Mouse (Mus musculus): ENCODE results near the gene Lrig2.

The Lrig2 gene

DNA sequence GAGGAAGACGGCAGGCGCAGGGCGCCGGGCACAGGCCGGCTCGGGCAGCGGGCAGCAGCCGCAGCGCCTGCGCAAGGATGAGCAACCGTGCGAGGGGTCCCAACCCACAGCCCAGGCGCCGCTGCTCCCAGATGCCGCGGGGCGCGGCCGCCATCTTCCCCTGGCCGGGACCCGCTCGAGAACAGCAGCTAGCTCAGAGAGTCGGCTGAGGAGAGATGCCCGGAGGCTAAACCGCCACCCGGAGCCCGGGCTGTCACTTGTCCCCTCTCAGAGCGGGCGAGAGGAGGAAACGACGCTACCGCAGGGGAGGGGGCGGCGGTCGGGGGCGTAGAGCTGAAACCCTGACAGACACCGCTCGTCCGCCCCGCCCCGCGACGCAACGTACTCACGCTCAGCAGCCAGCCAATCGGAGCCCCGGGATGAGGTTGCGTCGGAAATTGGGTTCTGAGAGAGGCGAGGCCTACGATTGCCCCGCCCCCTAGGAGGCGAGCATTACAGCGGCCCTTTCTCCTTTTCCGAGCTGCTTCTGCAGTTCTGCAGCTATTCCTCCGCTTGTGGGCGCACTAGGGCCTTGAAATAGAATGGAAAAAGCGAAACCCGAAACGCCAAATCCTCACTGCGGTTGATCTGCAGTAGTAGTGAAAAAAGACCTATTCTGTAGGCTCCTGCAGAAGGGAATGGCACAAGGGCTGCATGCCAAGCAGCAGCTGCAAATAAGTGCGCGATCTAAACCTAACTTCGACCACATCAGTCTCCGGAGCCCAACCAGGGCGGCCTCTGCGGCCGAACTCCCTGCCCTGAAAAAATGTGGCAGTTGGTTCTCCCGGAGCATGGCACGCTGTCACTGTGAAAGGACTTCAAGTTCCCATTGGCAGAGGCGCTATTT, at the start of gene Lrig2:
Gene Lrig2 (minus strand): TSS at position 381 of the 886 bp plus-strand sequence.
- in situ Hi-C loops (cut with MboI, MseI): no loop called here

DNA sequence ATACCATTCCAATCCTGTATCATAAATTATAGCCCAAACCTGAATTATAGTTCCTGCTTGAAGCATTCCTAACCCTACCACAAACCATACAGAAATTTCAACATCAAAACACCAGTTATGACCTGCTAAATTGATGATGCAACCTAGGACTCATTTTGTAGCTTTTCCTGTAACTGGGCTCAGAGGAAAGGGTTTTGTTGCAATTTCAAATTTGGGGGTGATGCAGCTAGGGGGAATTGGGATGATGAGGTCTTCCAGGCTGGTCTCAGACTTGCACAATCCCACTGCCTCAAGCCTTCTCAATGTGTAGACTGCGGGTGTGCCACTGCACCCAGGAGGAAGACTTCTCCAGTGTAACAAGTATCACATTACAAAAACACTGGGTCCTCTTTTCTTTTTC, 44.9 kb upstream of the Lrig2 start:
- in situ Hi-C loops (cut with MboI, MseI): no loop called here

DNA sequence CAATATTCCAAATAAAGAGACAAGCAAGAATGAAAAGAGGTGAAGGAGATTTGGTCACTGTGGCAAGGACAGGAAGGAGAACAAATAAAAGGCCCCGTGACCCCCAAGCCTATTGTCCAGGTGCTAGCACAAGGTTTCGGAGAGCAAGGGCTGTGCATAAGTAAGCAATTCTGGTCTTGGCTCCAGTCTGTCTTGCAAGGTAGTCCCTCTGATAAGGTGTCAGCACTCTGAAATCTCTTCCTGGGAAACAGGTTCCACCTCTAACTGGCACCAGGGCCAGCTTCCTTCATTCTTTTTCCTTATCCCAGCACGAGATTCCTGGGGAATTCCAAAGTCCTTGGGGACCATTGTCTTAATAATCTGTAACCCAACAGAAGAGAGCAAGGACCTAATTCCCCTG, 38.9 kb upstream of the Lrig2 start:
- in situ Hi-C loops (cut with MboI, MseI): no loop called here

DNA sequence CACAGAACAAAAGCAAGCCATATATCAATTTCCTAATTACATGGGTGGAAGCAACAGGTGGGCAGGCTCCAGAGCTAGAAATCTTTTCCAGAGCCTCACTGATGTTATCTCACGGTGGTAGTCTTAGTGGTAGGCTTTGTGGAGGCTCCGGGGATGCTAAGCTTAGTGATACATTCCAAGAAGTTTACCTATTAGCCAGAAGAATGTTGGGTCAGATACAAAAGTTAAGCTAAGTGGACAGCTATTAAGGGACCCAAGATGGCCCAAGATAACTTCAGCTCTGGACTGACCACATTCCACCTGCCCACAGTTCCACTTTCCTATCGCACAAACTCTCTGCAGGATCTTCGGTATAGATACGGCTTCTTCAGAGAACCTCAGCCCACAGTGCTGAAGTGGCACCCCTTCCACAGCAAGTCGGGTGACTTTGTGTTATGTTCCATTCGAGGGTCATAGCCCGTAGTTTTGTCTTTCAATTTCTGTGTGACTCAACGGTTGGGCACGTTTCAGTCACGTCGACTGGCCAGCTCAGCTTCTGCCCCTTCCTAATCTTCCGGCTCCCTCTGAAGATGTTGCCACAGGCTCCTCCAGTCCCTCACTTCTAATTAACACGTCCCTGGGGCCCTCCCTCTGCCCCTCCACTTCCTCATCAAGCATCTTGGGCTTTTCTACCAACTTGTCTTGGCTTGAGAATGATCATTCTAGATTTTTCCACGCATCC, 36.8 kb upstream of the Lrig2 start:
- in situ Hi-C loops (cut with MboI, MseI): no loop called here

DNA sequence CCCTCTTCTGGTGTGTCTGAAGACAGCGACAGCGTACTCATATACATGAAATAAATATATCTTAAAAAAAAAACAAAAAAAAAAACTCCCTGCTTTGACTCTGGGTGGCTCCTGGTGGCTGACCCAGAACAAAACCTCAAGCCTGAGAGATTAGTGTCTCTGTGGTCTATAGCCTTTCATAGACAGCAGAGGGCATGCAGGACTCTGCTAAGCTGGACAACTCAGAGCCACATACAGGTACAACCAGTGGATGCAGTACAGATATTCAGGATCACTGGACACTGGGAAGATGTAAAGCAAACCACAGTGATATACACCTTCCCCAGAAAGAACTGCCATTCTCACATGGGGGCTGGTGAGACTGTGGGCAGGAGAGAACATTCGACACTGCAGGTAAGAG, 32.1 kb upstream of the Lrig2 start:
- in situ Hi-C loops (cut with MboI, MseI): no loop called here

DNA sequence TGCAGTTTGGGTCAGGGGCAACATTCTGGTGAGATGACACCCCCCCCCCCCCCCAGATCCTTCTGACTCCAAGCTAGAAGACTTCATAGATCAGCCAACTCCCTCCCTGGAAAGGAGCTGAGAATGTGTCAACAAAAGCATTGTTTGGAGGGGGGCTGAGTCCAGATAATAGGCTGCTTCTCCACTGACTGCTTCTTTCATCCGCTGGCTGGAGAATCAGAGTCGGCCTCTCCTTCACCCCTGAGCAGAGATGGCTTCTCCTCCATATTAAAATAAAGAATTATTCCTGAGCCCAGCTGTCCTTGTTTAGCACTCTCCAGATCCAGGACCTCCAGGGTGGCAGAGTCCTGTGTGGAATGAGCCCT, 30.3 kb upstream of the Lrig2 start:
- in situ Hi-C loops (cut with MboI, MseI): no loop called here

DNA sequence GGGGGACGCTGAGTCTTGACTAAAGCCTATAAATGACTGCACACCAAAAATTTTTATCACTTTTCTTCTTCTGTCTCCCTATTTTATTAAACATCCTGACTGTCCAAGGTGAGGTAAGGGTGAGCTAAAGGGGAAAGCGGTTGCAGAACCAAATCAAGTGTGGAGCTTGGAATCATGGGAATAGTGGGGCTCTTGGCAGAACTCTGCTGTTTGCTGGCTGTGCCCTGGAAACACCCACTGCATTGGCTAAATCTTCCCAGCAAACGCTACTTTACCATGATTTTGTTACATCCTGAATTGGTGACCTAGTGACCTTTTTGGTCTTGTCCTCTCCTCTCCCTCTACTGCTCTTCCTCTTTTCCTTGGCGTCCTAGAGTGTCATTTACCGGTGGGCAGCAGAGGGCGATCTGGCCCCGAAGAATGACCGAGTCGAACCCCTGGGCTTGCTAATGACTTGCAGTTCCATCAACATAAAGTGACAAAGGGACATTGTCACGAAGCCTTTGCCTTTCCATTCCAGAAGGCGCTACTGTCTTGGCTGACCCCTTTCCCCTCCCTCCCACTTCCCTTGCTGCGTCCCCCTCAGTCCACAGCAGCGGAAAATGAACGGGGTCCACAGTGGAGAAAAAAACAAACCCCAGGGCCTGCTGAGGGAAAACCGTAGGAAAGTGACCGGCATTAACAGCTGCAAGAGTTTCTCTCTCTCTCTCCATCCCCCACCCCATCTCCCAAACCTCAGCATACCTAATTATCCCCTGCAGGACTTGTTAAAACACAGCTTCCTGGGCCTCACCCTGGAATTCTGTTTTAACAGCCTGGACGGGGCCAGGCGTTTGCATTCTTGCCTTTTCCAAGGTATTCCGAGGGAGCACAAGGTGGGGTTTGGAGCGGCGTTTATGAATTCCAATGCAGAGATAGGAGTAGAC, 29.7 kb upstream of the Lrig2 start:
- in situ Hi-C loops (cut with MboI, MseI): no loop called here

DNA sequence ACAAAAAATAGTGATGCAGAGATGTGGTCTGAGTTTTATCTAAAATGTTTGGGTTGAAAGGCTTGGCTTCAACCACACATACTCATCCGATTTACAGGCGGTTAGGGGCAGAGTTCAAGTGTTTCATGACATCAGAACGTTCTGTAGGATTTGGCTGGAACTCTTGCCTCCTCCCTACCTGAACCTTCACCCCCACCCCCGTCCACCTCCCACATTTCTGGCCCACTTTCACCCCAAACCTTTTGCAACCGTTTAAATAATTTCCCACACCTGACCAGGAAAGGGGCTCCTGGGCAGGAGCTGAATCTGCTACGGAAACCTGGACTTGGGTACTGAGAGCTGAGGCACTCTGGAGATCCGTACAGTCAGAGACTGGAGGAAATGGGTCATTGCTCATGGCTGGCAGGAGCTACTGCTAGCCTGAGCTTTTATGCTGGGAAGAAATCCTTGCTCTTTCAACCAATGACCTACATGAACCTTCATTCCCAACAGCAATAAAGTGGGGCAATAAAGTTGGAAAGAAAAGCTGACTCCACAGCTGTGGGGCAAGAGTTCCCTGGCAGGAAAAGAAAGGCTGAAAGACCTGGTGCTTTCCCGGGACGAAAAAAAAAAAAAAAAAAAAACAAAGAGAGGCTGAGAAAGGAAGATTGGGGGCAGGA, 28.9 kb upstream of the Lrig2 start:
- in situ Hi-C loops (cut with MboI, MseI): no loop called here

DNA sequence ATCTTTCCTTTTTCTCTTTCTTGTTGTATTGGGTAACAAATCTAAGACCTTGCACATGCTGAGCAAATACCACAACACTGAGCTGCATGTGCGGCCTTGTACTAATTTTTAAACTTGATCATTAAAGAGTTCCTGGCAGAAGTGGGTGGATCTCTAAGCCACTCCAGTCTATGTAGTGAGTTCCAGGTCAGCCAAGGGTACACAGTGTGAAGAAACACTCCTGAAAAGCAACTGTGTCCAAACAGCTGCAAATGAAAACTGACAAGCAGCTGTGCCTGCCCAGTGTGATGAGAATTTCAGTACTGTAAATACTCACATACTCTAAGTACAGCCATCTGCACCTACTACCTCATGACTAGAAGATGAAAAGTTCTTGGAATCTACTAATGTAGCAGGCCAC, 21.5 kb upstream of the Lrig2 start:
- in situ Hi-C loops (cut with MboI, MseI): no loop called here

DNA sequence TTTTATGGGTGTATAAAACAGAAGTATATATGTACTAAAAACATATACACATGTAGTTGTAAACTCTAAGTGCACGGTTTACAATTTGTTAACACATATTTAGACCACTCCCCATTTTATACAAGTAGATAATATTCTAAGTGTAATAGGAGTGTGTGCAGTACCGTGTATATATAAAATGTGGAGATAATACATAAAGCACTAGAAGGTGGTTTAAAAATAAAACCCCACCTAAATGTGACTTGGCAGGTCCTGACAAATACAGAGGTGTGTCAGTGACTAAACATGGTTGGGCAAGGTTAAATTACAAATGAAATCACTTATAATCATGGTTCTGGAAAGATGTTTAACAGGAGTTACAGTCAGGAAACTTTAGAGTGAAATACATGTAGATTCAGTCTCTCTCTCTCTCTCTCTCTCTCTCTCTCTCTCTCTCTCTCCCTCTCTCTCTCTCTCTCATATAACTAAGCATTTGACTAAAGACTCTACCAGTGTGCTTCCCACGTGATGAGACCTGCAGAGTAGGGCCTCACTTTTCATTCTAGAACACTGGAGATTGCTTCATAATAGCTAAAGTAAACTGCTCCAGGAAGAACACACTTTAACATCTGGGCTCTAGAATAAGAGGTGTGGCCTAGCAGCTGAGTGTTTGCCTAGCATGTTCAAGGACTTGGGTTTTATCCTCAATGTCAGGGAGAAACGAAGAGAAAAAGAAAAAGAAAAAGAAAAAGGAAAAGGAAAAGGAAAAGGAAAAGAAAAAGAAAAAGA, 14.6 kb upstream of the Lrig2 start:
- in situ Hi-C loops (cut with MboI, MseI): no loop called here

DNA sequence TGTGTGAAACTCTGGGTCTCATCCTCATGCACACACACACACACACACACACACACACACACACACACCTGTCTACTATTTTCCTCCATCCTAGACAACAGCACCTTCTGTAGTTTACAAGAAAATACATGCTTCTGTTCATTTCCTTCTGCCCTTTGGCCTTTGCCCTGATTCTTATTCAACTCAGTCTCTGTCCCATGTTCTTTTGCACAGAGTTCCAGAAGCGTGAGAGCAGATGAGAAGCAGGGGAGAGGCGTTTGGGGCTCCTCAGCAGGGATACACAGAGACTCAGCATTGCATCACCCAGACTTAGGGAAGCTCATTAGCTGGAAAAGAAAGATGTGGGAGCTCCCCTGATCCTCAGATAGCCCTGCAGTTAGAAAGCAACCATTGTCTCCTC, 13.8 kb upstream of the Lrig2 start:
- in situ Hi-C loops (cut with MboI, MseI): no loop called here

DNA sequence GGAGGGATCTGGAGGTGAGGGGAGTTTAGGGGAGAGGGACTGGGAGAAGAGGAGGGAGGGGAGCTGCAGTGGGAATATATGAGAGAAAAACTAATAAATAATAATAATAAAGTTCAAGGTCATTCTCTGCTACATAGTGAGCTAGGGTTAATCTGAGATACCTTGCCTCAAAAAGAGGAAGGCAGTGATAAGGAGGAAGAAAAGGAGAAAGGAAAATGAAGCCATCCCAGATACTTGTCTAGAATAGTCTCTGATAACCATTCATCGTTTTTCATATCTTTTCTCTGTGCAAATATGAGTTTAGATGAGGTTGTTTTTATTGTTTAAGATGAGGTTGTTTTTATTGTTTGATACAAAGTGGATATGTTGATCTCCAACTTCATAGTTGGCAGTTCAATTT, 13.3 kb upstream of the Lrig2 start:
- in situ Hi-C loops (cut with MboI, MseI): no loop called here

DNA sequence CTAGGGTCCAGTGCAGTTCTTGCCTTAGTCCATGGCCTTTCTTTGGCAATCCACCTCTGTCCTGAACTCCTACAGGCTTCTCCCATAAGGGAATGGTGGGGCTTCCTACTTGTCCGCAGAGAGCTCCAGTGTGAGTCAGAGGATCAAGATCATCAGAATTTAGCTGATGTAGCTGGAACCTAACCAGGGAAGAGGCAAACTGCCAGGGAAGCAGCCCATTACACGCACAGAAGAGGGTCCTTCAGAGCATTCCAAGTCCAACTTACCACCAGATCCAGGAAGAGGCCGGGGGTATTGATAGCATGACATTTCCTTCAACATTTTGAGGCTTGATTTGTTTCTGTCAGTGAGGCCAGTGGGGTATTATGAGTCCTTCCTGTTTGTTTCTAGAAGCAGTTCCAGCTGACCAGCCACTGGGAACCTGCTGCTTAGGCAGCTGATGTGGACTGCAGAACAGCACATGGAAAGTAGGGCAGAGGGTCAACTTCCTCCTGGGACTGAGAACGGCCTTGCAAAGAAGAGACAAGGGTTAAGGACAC, 11.7 kb upstream of the Lrig2 start:
- in situ Hi-C loops (cut with MboI, MseI): loop anchor here (5.0 kb wide), 1 partner anchor 149 kb away; no protein-coding TSS in a partner anchor

DNA sequence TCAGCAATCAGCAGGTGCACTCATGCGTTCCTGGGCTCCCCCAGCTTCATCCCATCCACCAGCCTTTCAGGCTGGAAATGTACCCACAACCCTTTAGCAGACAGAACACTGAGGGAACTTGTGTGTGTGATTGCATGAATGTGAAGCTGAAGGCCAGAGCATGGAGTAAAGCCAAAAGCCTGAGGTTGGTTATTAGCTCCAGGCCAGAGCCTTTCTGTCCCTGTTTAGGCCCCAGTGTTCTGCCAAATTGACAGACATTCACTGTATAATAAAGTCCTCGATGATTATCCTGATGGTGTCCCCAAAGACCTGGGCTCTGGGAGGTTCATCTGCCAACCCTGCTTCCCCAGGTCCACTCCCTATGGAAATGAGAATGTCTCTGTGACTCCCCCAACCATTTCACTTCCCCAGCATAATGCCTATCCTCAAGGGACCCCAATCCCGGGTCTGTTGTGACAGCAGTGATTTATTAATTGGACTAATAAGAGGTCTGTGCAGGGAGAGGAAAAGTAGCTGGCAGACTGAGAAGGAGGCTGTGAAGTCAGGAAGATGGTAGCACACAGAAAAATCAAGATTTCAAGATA, 9.7 kb upstream of the Lrig2 start:
- in situ Hi-C loops (cut with MboI, MseI): loop anchor here (5.0 kb wide), 1 partner anchor 151 kb away; no protein-coding TSS in a partner anchor

DNA sequence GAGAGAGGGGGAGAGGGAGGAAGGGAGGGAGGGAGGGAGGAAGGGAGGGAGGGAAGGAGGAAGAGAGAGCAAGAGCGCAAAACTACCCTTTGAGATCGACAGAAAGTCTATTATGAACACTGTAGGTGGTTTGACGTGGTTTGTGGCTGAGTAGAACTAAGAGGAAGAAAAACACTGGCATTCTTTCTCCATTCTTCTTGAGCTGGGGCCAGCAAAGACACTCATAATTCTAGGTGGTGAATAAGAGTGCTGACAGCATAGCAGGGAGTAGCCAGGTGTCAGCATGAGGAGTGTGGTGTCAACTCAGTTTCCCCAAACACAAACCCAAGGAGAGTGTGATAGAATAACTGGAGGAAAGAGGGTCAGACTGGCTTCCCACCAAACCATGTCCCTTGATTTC, 8.8 kb upstream of the Lrig2 start:
- in situ Hi-C loops (cut with MboI, MseI): loop anchor here (5.0 kb wide), 1 partner anchor 152 kb away; no protein-coding TSS in a partner anchor

DNA sequence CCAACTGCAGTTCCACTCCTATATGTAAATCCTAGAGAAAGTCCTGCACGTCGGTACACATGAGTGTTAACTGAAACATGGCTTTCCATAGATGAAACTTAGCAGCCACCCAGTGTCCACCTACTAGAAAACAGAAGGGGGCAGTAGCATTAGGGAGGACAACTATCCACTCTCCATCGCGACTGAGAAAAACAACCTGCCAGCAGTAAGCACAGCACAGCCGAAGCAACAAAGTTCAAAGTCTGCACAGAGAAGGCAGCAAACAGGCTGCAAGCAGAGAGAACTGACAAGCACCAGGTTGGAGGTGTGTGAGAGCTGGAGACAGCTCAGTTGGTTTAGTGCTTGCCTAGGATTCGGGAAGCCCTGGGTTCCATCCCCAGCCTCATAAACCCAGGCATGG, 7.2 kb upstream of the Lrig2 start:
- in situ Hi-C loops (cut with MboI, MseI): no loop called here

DNA sequence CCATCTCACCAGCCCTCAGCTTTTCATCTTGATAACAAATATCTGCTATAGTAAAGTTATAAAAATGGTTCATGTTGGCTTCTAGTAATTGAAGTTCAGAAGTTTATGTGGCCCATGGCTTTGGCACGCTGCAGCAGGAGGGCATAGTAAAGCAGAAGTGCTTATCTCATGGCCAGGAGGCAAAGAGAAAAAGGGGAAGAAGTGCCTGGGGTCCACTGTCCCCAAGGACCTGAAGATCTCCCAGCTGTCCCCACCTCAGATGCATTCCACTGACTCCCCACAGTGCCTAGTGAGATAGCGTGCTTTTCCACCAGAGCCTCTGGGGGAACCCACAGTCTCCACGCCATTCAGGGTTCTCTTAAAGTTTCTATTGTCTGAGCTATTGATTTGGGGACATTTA, 6.7 kb upstream of the Lrig2 start:
- in situ Hi-C loops (cut with MboI, MseI): no loop called here

DNA sequence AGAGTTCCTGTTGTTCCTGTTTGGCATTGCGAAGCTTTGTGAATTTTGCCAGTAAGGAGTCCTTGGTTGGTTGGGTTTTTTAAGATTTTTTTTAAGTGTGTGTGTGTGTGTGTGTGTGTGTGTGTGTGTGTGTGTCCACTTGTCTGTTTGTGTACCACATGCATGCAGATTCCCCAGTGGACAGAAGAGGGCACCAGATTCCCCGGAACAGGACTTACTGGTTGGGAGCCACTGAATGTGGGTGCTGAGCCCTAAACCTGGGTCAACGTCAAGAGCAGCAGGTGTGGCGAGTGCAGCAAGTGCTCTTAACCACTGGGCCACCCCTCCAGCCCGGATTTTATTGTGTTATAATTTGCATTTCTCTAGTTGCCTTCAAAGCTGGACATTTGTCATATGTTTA, 5.4 kb upstream of the Lrig2 start:
- in situ Hi-C loops (cut with MboI, MseI): no loop called here

DNA sequence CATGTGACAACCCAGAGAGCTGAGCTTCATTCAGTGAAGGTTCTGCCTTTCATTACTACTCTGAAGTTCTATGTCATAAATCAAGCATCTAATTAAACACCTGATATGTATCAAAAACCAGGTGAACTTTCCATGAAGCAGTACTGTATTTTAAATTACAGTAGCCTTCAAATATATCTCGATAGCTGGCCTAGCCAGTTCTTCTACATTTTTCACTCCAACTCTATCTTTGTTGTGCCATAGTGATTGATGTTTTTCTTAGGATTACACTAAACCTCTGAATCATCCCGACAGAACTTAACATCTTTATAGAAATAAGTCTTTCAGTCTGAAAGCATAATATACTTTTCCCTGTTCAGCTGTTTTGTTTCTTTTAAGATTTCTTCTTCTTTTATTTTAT, 2.8 kb upstream of the Lrig2 start:
- in situ Hi-C loops (cut with MboI, MseI): no loop called here

DNA sequence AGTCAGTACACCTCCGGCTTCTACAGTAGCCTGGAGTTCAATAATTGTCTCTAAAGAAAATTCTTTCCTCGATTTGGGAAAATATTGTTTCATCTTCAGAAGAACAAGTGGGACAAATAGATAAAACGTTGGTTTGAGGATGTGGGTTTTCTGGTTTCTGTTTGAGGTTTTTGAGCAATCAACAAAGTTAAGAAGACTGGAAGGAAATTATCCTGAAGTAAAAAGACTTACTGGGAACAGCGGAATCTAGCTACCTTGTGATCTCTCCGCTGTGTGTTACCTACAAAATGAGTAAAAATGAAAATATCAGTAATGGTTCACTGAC, 668 bp upstream of the Lrig2 start:
- in situ Hi-C loops (cut with MboI, MseI): no loop called here

All from regulatory T cell (primary cell).